Mouse (Mus musculus): ENCODE measurements at regions not wholly inside any gene's neighbourhood (a gene's known extent, or its start where the extent isn't known, plus 50 kb on each side); places are given as distances from the start of the nearest gene placed in this dataset.

DNA sequence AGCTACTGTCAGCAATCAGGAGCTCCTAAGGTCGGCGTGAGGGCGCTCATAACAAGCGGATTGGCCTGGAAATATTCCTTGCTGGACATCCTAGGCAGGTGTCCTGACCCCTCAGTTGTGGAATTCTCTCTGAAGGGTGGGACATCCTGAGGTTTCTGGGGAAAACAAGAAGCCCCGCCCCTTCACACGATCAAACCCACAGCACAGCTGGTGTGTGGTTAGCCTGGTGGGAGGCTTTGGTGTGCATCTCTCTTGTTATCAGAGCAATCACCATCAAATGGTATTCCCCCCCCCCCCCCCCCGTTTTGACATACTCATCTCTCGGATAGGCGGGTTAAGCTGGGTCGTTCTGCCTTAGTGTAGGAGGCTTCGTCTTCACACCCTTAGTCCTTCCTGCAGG lies 546.8 kb upstream of the Adam5 start:
- TF ChIP-seq CTCF (IDR thresholded peaks at IDR 0.05; ENCODE audit: borderline replicate concordance, insufficient read depth, low read length) (no peak), POLR2A (IDR thresholded peaks at IDR 0.05; ENCODE audit: low read depth, low read length) (no peak)

Data from embryonic fibroblast, embryonic 13.5 days (primary cell).